Mouse (Mus musculus) cerebellum, adult 9-10 months (tissue): ENCODE results near the gene Mdp1.
A peak's percentile ranks its signal among the peaks of the same experiment; 100 is the strongest.

ENCODE experiments used
- DNase-seq: peaks from one replicate; pipeline ENCODE4 v3.0.0; 2022

Mdp1 gene

GRCm38 (mm10) chr14:55642679-55643059 is 17.6 kb downstream of the Mdp1 start:
- DNase-seq: no peak

- no peak for DNase-seq
Measured at GRCm38 (mm10) chr14:55641291-55641690, 19.0 kb downstream of the Mdp1 start.

- no peak for DNase-seq
Measured at GRCm38 (mm10) chr14:55640816-55641215, 19.5 kb downstream of the Mdp1 start.

- no peak for DNase-seq
Measured at GRCm38 (mm10) chr14:55637795-55638194, 22.5 kb downstream of the Mdp1 start, which contains the start of gene Gm49378. TSS of gene Gm49378 (minus strand) at chr14:55637895.

GRCm38 (mm10) chr14:55635523-55636007 is 24.7 kb downstream of the Mdp1 start, which contains the start of gene Ipo4:
TSS of gene Ipo4 (minus strand) at chr14:55635957.
- peak; percentile 77 for DNase-seq

- DNase-seq: peak; percentile 70
Measured at GRCm38 (mm10) chr14:55634874-55635522, 25.3 kb downstream of the Mdp1 start.

- peak; percentile 36 for DNase-seq
Measured at GRCm38 (mm10) chr14:55629312-55629711, 31.0 kb downstream of the Mdp1 start.

- DNase-seq: no peak
Measured at GRCm38 (mm10) chr14:55628077-55628827, 32.1 kb downstream of the Mdp1 start.

- DNase-seq: no peak
Measured at GRCm38 (mm10) chr14:55618486-55619195, 41.7 kb downstream of the Mdp1 start.

- peak; percentile 81 for DNase-seq
Measured at GRCm38 (mm10) chr14:55617822-55618221, 42.5 kb downstream of the Mdp1 start, which contains the start of gene Rec8. TSS of gene Rec8 (plus strand) at chr14:55618037.

GRCm38 (mm10) chr14:55616844-55617243 is 43.5 kb downstream of the Mdp1 start:
- no peak for DNase-seq

- no peak for DNase-seq
Measured at GRCm38 (mm10) chr14:55615876-55616275, 44.4 kb downstream of the Mdp1 start.

- DNase-seq: no peak
Measured at GRCm38 (mm10) chr14:55614565-55615178, 45.6 kb downstream of the Mdp1 start.

GRCm38 (mm10) chr14:55613346-55613745 is 47.0 kb downstream of the Mdp1 start:
- DNase-seq: no peak

GRCm38 (mm10) chr14:55608339-55608738 is 52.0 kb downstream of the Mdp1 start:
- DNase-seq: no peak
